Mouse (Mus musculus): ENCODE measurements around the gene Fmo3. TPM values are rescaled to one million over a fixed set of nuclear protein-coding genes. Genes with fewer than 3 reads are reported as not detected.

Fmo3 gene
- total RNA-seq (2021) = under 1 TPM in 1 of 2 experiments, not detected in 1; 0.53 TPM
- long read RNA-seq, experiment 1 = 0 reads
- long read RNA-seq, experiment 2 = 0 reads

GRCm38 (mm10) chr1:162984428-162984827, at the start of gene Fmo3:
TSS of gene Fmo3 (minus strand) at chr1:162984528.
- intact Hi-C loops (cut with DNase I) = no loop called here
- DNase-seq = no peak

- DNase-seq = no peak
- intact Hi-C loops (cut with DNase I) = no loop called here
Observed at GRCm38 (mm10) chr1:163023075-163023474, 38.7 kb upstream of the Fmo3 start.

- intact Hi-C loops (cut with DNase I) = no loop called here
- DNase-seq = no peak
Observed at GRCm38 (mm10) chr1:163009220-163009619, 24.9 kb upstream of the Fmo3 start.

GRCm38 (mm10) chr1:163003496-163003895, 19.2 kb upstream of the Fmo3 start:
- peak in 1 of 2 experiments; percentile 5 for DNase-seq
- intact Hi-C loops (cut with DNase I) = no loop called here

- intact Hi-C loops (cut with DNase I) = no loop called here
- DNase-seq = no peak
Observed at GRCm38 (mm10) chr1:163001271-163001829, 17.0 kb upstream of the Fmo3 start.

- DNase-seq = no peak
- intact Hi-C loops (cut with DNase I) = no loop called here
Observed at GRCm38 (mm10) chr1:162987546-162987945, 3.2 kb upstream of the Fmo3 start.

- intact Hi-C loops (cut with DNase I) = no loop called here
- no peak for DNase-seq
Observed at GRCm38 (mm10) chr1:162986777-162987176, 2.4 kb upstream of the Fmo3 start.

- DNase-seq = no peak
- intact Hi-C loops (cut with DNase I) = no loop called here
Observed at GRCm38 (mm10) chr1:162986121-162986748, 1.9 kb upstream of the Fmo3 start.

- intact Hi-C loops (cut with DNase I) = no loop called here
- DNase-seq = no peak
Observed at GRCm38 (mm10) chr1:162963556-162963955, 20.8 kb downstream of the Fmo3 start.

- intact Hi-C loops (cut with DNase I) = no loop called here
- DNase-seq = no peak
Observed at GRCm38 (mm10) chr1:162957422-162957821, 26.9 kb downstream of the Fmo3 start.

- no peak for DNase-seq
- intact Hi-C loops (cut with DNase I) = no loop called here
Observed at GRCm38 (mm10) chr1:162953079-162953478, 31.2 kb downstream of the Fmo3 start.

GRCm38 (mm10) chr1:162949763-162950162, 34.6 kb downstream of the Fmo3 start:
- DNase-seq = no peak
- intact Hi-C loops (cut with DNase I) = no loop called here

- intact Hi-C loops (cut with DNase I) = no loop called here
- no peak for DNase-seq
Observed at GRCm38 (mm10) chr1:162947934-162948333, 36.4 kb downstream of the Fmo3 start.

GRCm38 (mm10) chr1:162946837-162947558, 37.3 kb downstream of the Fmo3 start:
- no peak for DNase-seq
- intact Hi-C loops (cut with DNase I) = no loop called here

GRCm38 (mm10) chr1:162943700-162944099, 40.6 kb downstream of the Fmo3 start:
- intact Hi-C loops (cut with DNase I) = no loop called here
- no peak for DNase-seq

GRCm38 (mm10) chr1:162938696-162939351, 45.5 kb downstream of the Fmo3 start:
- peak; percentile 16 to 17 for DNase-seq
- intact Hi-C loops (cut with DNase I) = no loop called here

GRCm38 (mm10) chr1:162937970-162938695, 46.2 kb downstream of the Fmo3 start:
- no peak for DNase-seq
- intact Hi-C loops (cut with DNase I) = no loop called here

- intact Hi-C loops (cut with DNase I) = no loop called here
- DNase-seq = no peak
Observed at GRCm38 (mm10) chr1:162937415-162937814, 46.9 kb downstream of the Fmo3 start, which contains the start of gene Fmo6. TSS of gene Fmo6 (minus strand) at chr1:162937515.

- intact Hi-C loops (cut with DNase I) = no loop called here
- DNase-seq = no peak
Observed at GRCm38 (mm10) chr1:162934374-162935012, 49.8 kb downstream of the Fmo3 start.

- intact Hi-C loops (cut with DNase I) = no loop called here
- DNase-seq = no peak
Observed at GRCm38 (mm10) chr1:162932386-162932785, 51.9 kb downstream of the Fmo3 start.

Data from heart, postnatal 14 days (tissue).